Mouse (Mus musculus) bone marrow macrophage, adult 2 months (primary cell): Measurements from ENCODE around the gene Arhgef7.

ENCODE experiments used
- CTCF ChIP-seq: IDR thresholded peaks from 2 replicates; pipeline ENCODE4 v1.5.1; 2012; ENCODE audit warnings: low read depth, mild to moderate bottlenecking, low read length, moderate library complexity
- POLR2A ChIP-seq: IDR thresholded peaks from 2 replicates; pipeline ENCODE4 v1.6.1; 2012; ENCODE audit warnings: mild to moderate bottlenecking, low read depth, low read length, borderline replicate concordance

DNA sequence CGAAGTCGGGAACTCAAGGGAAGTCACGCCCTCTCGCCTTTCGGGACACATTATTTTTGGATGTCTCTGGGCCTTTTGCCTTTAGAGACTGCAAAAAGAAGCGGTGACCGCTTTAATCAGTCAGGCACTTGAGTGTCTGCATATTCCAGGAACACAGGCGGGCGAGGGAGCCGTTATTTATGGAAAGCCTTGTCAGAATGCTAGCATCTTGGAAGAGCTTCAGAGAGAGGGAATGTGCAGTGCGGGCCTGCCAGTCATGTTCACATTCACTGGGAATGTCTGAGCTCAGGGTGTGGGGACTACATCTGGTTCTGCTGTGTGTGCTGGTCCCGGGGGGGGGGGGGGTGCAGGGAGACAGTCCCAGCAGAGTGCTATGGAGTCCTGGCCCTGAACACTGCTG is 21.7 kb upstream of the Arhgef7 start:
- TF ChIP-seq CTCF (no peak), POLR2A (no peak)
